Mouse (Mus musculus): ENCODE results near the gene Tsr3. TPM values are rescaled to one million over a fixed set of nuclear protein-coding genes. Genes with fewer than 3 reads are reported as not detected.

Gene Tsr3
- polyA plus RNA-seq, 1 experiment from 2014 or later = 39.1 TPM

DNA sequence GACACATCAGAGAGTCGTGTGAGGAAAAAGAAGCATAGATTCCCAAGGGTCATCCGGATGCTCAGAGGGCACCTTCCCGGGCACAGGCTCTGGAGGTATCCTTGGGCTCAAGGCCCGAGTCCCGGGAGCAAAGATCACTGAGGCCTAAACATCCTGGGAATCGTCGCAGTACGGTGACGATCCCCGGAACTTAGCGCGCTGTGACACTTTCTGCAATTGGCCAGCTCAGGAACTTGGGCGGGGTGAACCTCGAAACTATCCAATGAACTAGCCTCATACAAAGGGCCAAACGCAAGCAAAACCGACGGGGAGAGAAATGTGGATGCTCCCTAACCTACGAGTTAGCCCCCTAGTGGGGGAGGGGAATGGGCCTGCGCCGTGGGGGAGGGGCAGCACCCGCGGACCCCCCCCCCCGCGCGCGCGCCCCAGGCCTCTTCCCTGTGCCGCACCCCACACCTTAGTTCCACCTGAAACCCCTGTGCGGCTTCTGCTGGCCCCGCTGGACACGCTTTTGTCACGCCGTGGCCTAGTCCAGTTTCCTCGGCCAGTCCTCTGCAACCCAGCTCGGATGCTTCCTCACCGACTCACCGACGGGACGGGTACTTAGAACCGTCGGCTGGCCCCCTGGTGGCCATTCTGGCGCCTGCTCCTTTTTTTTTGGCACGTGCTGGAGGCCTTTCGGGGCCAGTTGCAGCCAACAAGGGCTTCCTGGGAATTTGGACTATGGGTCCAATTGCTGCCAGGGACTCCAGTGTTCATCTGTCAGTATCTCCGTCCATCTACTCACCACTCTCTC is 33.9 kb downstream of the Tsr3 start:
- DNase-seq (ENCODE audit: low spot score) = peak; percentile 97
- H3K4me1 ChIP-seq (ENCODE audit: control insufficient read depth, insufficient read depth, low read length) = peaks cover 14% of the 10 kb centered on the region
- ATAC-seq (ENCODE audit: low read depth) = peak; percentile 92
- H3K27ac ChIP-seq (replicated peaks; ENCODE audit: low read depth, low read length) = peak overlapping the region; percentile 99
- under 1% methylated on average over 28 of the region's 45 CpGs for WGBS
- H3K27me3 ChIP-seq (replicated peaks; ENCODE audit: control insufficient read depth, insufficient read depth, low read length) = no peaks in the 10 kb centered on the region
- H3K36me3 ChIP-seq (ENCODE audit: control insufficient read depth, insufficient read depth, low read length) = peaks cover 21% of the 10 kb centered on the region
- H3K9ac ChIP-seq (ENCODE audit: low read depth, low read length) = peak overlapping the region; percentile 100
- H3K4me2 ChIP-seq (ENCODE audit: low read depth, low read length) = peak overlapping the region; percentile 97
- peak overlapping the region; percentile 99 for H3K4me3 ChIP-seq (ENCODE audit: low read depth, low read length)
- H3K9me3 ChIP-seq (ENCODE audit: control insufficient read depth, low read length) = no peaks in the 10 kb centered on the region

GRCm38 (mm10) chr17:25274571-25275346 is 34.8 kb downstream of the Tsr3 start, which contains the start of gene Ube2i:
Gene Ube2i, minus strand, starts transcription at chr17:25274622.
- 78% methylated on average over 9 of the region's 9 CpGs for WGBS
- DNase-seq (ENCODE audit: low spot score) (no peak), ATAC-seq (ENCODE audit: low read depth) (no peak)
- Histone ChIP-seq H3K4me3 (ENCODE audit: low read depth, low read length) (peak within 1 kb of the TSS; percentile 99), H3K36me3 (ENCODE audit: control insufficient read depth, insufficient read depth, low read length) (peaks cover 13% of the 10 kb centered on the region), H3K27me3 (replicated peaks; ENCODE audit: control insufficient read depth, insufficient read depth, low read length) (no peaks in the 10 kb centered on the region), H3K4me2 (ENCODE audit: low read depth, low read length) (peak within 1 kb of the TSS; percentile 97), H3K4me1 (ENCODE audit: control insufficient read depth, insufficient read depth, low read length) (peaks cover 14% of the 10 kb centered on the region), H3K27ac (replicated peaks; ENCODE audit: low read depth, low read length) (peak within 1 kb of the TSS; percentile 99), H3K9ac (ENCODE audit: low read depth, low read length) (peak within 1 kb of the TSS; percentile 100), H3K9me3 (ENCODE audit: control insufficient read depth, low read length) (no peaks in the 10 kb centered on the region)

- peaks cover 14% of the 10 kb centered on the region for H3K4me1 ChIP-seq (ENCODE audit: control insufficient read depth, insufficient read depth, low read length)
- H3K9me3 ChIP-seq (ENCODE audit: control insufficient read depth, low read length) = no peaks in the 10 kb centered on the region
- H3K36me3 ChIP-seq (ENCODE audit: control insufficient read depth, insufficient read depth, low read length) = peaks cover 4% of the 10 kb centered on the region
- no peaks in the 10 kb centered on the region for H3K27me3 ChIP-seq (replicated peaks; ENCODE audit: control insufficient read depth, insufficient read depth, low read length)
- ATAC-seq (ENCODE audit: low read depth) (no peak), DNase-seq (ENCODE audit: low spot score) (no peak)
- H3K4me2 ChIP-seq (ENCODE audit: low read depth, low read length) = no peak overlapping the region
- H3K4me3 ChIP-seq (ENCODE audit: low read depth, low read length) = no peak overlapping the region
- H3K9ac ChIP-seq (ENCODE audit: low read depth, low read length) = no peak overlapping the region
- WGBS = 91% methylated on average over 3 of the region's 3 CpGs
- H3K27ac ChIP-seq (replicated peaks; ENCODE audit: low read depth, low read length) = no peak overlapping the region
Measured at GRCm38 (mm10) chr17:25275833-25276232, 35.9 kb downstream of the Tsr3 start.

- DNase-seq (ENCODE audit: low spot score) (no peak), ATAC-seq (ENCODE audit: low read depth) (no peak)
- Histone ChIP-seq H3K9ac (ENCODE audit: low read depth, low read length) (no peak overlapping the region), H3K4me2 (ENCODE audit: low read depth, low read length) (no peak overlapping the region), H3K9me3 (ENCODE audit: control insufficient read depth, low read length) (0 out of 2 replicates have a peak, but pooled peaks cover 3% of the 10 kb centered on the region), H3K4me1 (ENCODE audit: control insufficient read depth, insufficient read depth, low read length) (no peaks in the 10 kb centered on the region), H3K27ac (replicated peaks; ENCODE audit: low read depth, low read length) (no peak overlapping the region), H3K27me3 (replicated peaks; ENCODE audit: control insufficient read depth, insufficient read depth, low read length) (no peaks in the 10 kb centered on the region), H3K4me3 (ENCODE audit: low read depth, low read length) (no peak overlapping the region), H3K36me3 (ENCODE audit: control insufficient read depth, insufficient read depth, low read length) (no peaks in the 10 kb centered on the region)
- 42% methylated on average over 11 of the region's 11 CpGs for WGBS
Measured at GRCm38 (mm10) chr17:25282133-25282532, 42.2 kb downstream of the Tsr3 start.

GRCm38 (mm10) chr17:25285033-25285432 is 45.1 kb downstream of the Tsr3 start:
- Histone ChIP-seq H3K9me3 (ENCODE audit: control insufficient read depth, low read length) (0 out of 2 replicates have a peak, but pooled peaks cover 3% of the 10 kb centered on the region), H3K4me3 (ENCODE audit: low read depth, low read length) (no peak overlapping the region), H3K9ac (ENCODE audit: low read depth, low read length) (no peak overlapping the region), H3K4me1 (ENCODE audit: control insufficient read depth, insufficient read depth, low read length) (no peaks in the 10 kb centered on the region), H3K4me2 (ENCODE audit: low read depth, low read length) (no peak overlapping the region), H3K36me3 (ENCODE audit: control insufficient read depth, insufficient read depth, low read length) (no peaks in the 10 kb centered on the region), H3K27me3 (replicated peaks; ENCODE audit: control insufficient read depth, insufficient read depth, low read length) (no peaks in the 10 kb centered on the region), H3K27ac (replicated peaks; ENCODE audit: low read depth, low read length) (no peak overlapping the region)
- no peak for ATAC-seq (ENCODE audit: low read depth)
- 25% methylated on average over 3 of the region's 3 CpGs for WGBS
- DNase-seq (ENCODE audit: low spot score) = peak; percentile 60

GRCm38 (mm10) chr17:25288842-25289241 is 48.9 kb downstream of the Tsr3 start:
- H3K4me2 ChIP-seq (ENCODE audit: low read depth, low read length) = no peak overlapping the region
- no peak overlapping the region for H3K4me3 ChIP-seq (ENCODE audit: low read depth, low read length)
- H3K36me3 ChIP-seq (ENCODE audit: control insufficient read depth, insufficient read depth, low read length) = no peaks in the 10 kb centered on the region
- 12% methylated on average over 4 of the region's 4 CpGs for WGBS
- DNase-seq (ENCODE audit: low spot score) (peak; percentile 27), ATAC-seq (ENCODE audit: low read depth) (no peak)
- H3K4me1 ChIP-seq (ENCODE audit: control insufficient read depth, insufficient read depth, low read length) = no peaks in the 10 kb centered on the region
- no peak overlapping the region for H3K9ac ChIP-seq (ENCODE audit: low read depth, low read length)
- H3K27me3 ChIP-seq (replicated peaks; ENCODE audit: control insufficient read depth, insufficient read depth, low read length) = no peaks in the 10 kb centered on the region
- H3K27ac ChIP-seq (replicated peaks; ENCODE audit: low read depth, low read length) = no peak overlapping the region
- H3K9me3 ChIP-seq (ENCODE audit: control insufficient read depth, low read length) = no peaks in the 10 kb centered on the region

DNA sequence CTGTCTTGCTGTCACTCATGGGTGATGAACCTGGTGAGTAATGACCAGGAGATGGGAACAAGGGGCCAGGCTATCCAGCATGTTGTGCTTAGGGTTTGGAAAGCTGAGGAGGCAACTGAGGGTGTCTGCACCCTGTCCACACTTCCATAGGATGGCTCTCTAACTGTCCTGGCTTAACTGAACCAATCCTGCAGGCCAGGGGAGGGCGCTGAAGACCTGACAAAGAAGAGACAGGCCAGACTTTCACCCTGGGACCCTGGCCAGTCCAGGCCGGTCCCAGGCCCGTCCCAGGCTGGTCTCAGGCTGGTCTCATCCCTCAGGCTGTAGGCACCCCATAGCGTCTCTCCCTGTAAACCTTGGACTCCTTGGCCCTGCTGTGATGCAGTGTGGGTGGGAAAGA is 50.4 kb downstream of the Tsr3 start:
- Histone ChIP-seq H3K4me1 (ENCODE audit: control insufficient read depth, insufficient read depth, low read length) (no peaks in the 10 kb centered on the region), H3K36me3 (ENCODE audit: control insufficient read depth, insufficient read depth, low read length) (no peaks in the 10 kb centered on the region), H3K4me2 (ENCODE audit: low read depth, low read length) (no peak overlapping the region), H3K4me3 (ENCODE audit: low read depth, low read length) (no peak overlapping the region), H3K27ac (replicated peaks; ENCODE audit: low read depth, low read length) (no peak overlapping the region), H3K9me3 (ENCODE audit: control insufficient read depth, low read length) (no peaks in the 10 kb centered on the region), H3K9ac (ENCODE audit: low read depth, low read length) (no peak overlapping the region), H3K27me3 (replicated peaks; ENCODE audit: control insufficient read depth, insufficient read depth, low read length) (no peaks in the 10 kb centered on the region)
- 24% methylated on average over 4 of the region's 4 CpGs for WGBS
- ATAC-seq (ENCODE audit: low read depth) (no peak), DNase-seq (ENCODE audit: low spot score) (no peak)

Data from embryonic facial prominence, embryonic 14.5 days (tissue).